Mouse (Mus musculus) liver, postnatal 0 days (tissue): ENCODE results near the gene Phf21a. TPM values are rescaled to one million over a fixed set of nuclear protein-coding genes. Genes with fewer than 3 reads are reported as not detected.

Experiments
- ATAC-seq: fragments of 200-750 bp; cut with Nextera tagmentation; 2 replicates; pipeline ENCODE4 v1.8.0; 2017; ENCODE audit warnings: mild to moderate bottlenecking, moderate library complexity
- DNase-seq: peaks from one replicate; pipeline ENCODE4 v3.0.0-alpha.2; 2016
- H3K27ac ChIP-seq: fragments of 300-500 bp; sonication (generic); 2 replicates; pipeline ENCODE4 v1.5.1; 2014; ENCODE audit warnings: antibody characterized with exemption, moderate library complexity, mild to moderate bottlenecking, low read depth
- H3K27me3 ChIP-seq: fragments of 300-500 bp; sonication (generic); 2 replicates; pipeline ENCODE4 v1.6.1; 2014; ENCODE audit warnings: low read length, control low read depth, mixed read lengths; ENCODE audit not compliant: insufficient read depth
- H3K36me3 ChIP-seq: fragments of 300-500 bp; sonication (generic); replicated peaks from 2 replicates; pipeline ENCODE4 v1.6.1; 2014; ENCODE audit warnings: mild to moderate bottlenecking, control low read depth, low read length, moderate library complexity, mixed read lengths; ENCODE audit not compliant: insufficient read depth
- H3K4me1 ChIP-seq: fragments of 300-500 bp; sonication (generic); 2 replicates; pipeline ENCODE4 v1.6.1; 2014; ENCODE audit warnings: antibody characterized with exemption, mild to moderate bottlenecking, control low read depth; ENCODE audit not compliant: insufficient read depth
- H3K4me2 ChIP-seq: fragments of 300-500 bp; sonication (generic); 2 replicates; pipeline ENCODE4 v1.6.1; 2014; ENCODE audit warnings: low read depth, mild to moderate bottlenecking, low read length, moderate library complexity, mixed read lengths
- H3K4me3 ChIP-seq: fragments of 300-500 bp; sonication (generic); 2 replicates; pipeline ENCODE4 v1.5.1; 2014; ENCODE audit warnings: low read depth, low read length
- H3K9ac ChIP-seq: fragments of 300-500 bp; sonication (generic); replicated peaks from 2 replicates; pipeline ENCODE4 v1.6.1; 2014; ENCODE audit warnings: mild to moderate bottlenecking, moderate library complexity
- H3K9me3 ChIP-seq: fragments of 300-500 bp; sonication (generic); 2 replicates; pipeline ENCODE4 v1.6.1; 2016; ENCODE audit warnings: mild to moderate bottlenecking, control low read depth, low read length, mixed read lengths
- CTCF ChIP-seq: sonication (generic); IDR thresholded peaks from 2 replicates; pipeline ENCODE4 v1.5.1; 2016; ENCODE audit warnings: antibody characterized with exemption, low read depth
- EP300 ChIP-seq: IDR thresholded peaks from 2 replicates; pipeline ENCODE4 v1.6.1; 2016; ENCODE audit warnings: antibody characterized with exemption, low read depth, mild to moderate bottlenecking
- WGBS: fragments of 180-500 bp; shearing (Covaris S2); extraction: QIAGEN DNeasy Blood & Tissue Kit; methylation state at CpG from one replicate; pipeline ENCODE4 v1.1.7; 2014; ENCODE audit not compliant: insufficient replicate concordance; 5-methylcytosine and 5-hydroxymethylcytosine counted together
- polyA plus RNA-seq: library from polyadenylated mRNA; unstranded; fragments of >200 nt; fragmentation: Nextera tagmentation; extraction: Ambion mirVana; gene quantifications from 2 replicates; pipeline ENCODE4 v1.2.1, GENCODE M21; 2015

Phf21a gene
- polyA plus RNA-seq, 1 experiment from 2014 or later = 2.7 TPM

- H3K4me2 ChIP-seq = peak overlapping the region; percentile 98
- TF ChIP-seq CTCF (no peak), EP300 (no peak)
- peak overlapping the region; percentile 88 for H3K9ac ChIP-seq
- no peaks in the 10 kb centered on the region for H3K27me3 ChIP-seq
- peak; percentile 54 for DNase-seq
- H3K4me1 ChIP-seq = peaks cover 16% of the 10 kb centered on the region
- peak overlapping the region; percentile 72 for H3K4me3 ChIP-seq
- H3K36me3 ChIP-seq = no peaks in the 10 kb centered on the region
- H3K27ac ChIP-seq = peak overlapping the region; percentile 97
- no peaks in the 10 kb centered on the region for H3K9me3 ChIP-seq
- peak; percentile 10; the same call in 1 of the 2 replicates for ATAC-seq
- 5% methylated on average over 36 of the region's 47 CpGs for WGBS
Measured at GRCm38 (mm10) chr2:92185062-92185765, 92.3 kb downstream of the Phf21a start.

- H3K36me3 ChIP-seq = no peaks in the 10 kb centered on the region
- no peak for TF ChIP-seq CTCF
- no peak for TF ChIP-seq EP300
- H3K27ac ChIP-seq = peak overlapping the region; percentile 97
- no peaks in the 10 kb centered on the region for H3K9me3 ChIP-seq
- H3K4me1 ChIP-seq = peaks cover 17% of the 10 kb centered on the region
- DNase-seq (no peak), ATAC-seq (no peak)
- H3K9ac ChIP-seq = peak overlapping the region; percentile 88
- WGBS = 18% methylated on average over 11 of the region's 11 CpGs
- H3K27me3 ChIP-seq = no peaks in the 10 kb centered on the region
- peak overlapping the region; percentile 72 for H3K4me3 ChIP-seq
- peak overlapping the region; percentile 98 for H3K4me2 ChIP-seq
Measured at GRCm38 (mm10) chr2:92185766-92186450, 93.0 kb downstream of the Phf21a start.

- H3K4me2 ChIP-seq = peak overlapping the region; percentile 98
- peak; percentile 22; the same call in 1 of the 2 replicates for TF ChIP-seq CTCF
- no peak for TF ChIP-seq EP300
Measured at GRCm38 (mm10) chr2:92187061-92187460, 94.1 kb downstream of the Phf21a start.

GRCm38 (mm10) chr2:92188744-92189143 lies 95.8 kb downstream of the Phf21a start:
- DNase-seq (no peak), ATAC-seq (no peak)
- Histone ChIP-seq H3K9ac (no peak overlapping the region), H3K4me3 (no peak overlapping the region), H3K4me1 (peaks cover 17% of the 10 kb centered on the region), H3K9me3 (no peaks in the 10 kb centered on the region), H3K36me3 (no peaks in the 10 kb centered on the region; the same call in 1 of the 2 replicates), H3K27me3 (no peaks in the 10 kb centered on the region), H3K4me2 (no peak overlapping the region), H3K27ac (no peak overlapping the region)
- TF ChIP-seq EP300 = no peak
- no peak for TF ChIP-seq CTCF
- 60% methylated on average over 3 of the region's 3 CpGs for WGBS

More at GRCm38 (mm10) chr2:92187061-92187460, 94.1 kb downstream of the Phf21a start:
- Histone ChIP-seq H3K4me3 (no peak overlapping the region), H3K9ac (no peak overlapping the region), H3K27me3 (no peaks in the 10 kb centered on the region), H3K36me3 (no peaks in the 10 kb centered on the region; the same call in 1 of the 2 replicates), H3K9me3 (no peaks in the 10 kb centered on the region), H3K27ac (no peak overlapping the region), H3K4me1 (peaks cover 19% of the 10 kb centered on the region)
- 75% methylated on average over 6 of the region's 6 CpGs for WGBS
- ATAC-seq = no peak
- DNase-seq = no peak

- H3K27me3 ChIP-seq = no peaks in the 10 kb centered on the region
- 49% methylated on average over 5 of the region's 5 CpGs for WGBS
- ATAC-seq = no peak
- no peak overlapping the region for H3K27ac ChIP-seq
- H3K9ac ChIP-seq = no peak overlapping the region
- no peaks in the 10 kb centered on the region; the same call in 1 of the 2 replicates for H3K36me3 ChIP-seq
- TF ChIP-seq EP300 (no peak), CTCF (no peak)
- H3K9me3 ChIP-seq = no peaks in the 10 kb centered on the region
- H3K4me3 ChIP-seq = no peak overlapping the region
- no peak overlapping the region for H3K4me2 ChIP-seq
- peaks cover 13% of the 10 kb centered on the region for H3K4me1 ChIP-seq
- DNase-seq = no peak
Measured at GRCm38 (mm10) chr2:92190960-92191359, 98.0 kb downstream of the Phf21a start.
